Mouse (Mus musculus) liver, embryonic 14.5 days (tissue): ENCODE results near the gene Galr2.

Experiments used
- CTCF ChIP-seq: IDR thresholded peaks from 2 replicates; pipeline ENCODE4 v1.5.1; 2016; ENCODE audit warnings: antibody characterized with exemption, low read depth, control low read depth
- EP300 ChIP-seq: IDR thresholded peaks from 2 replicates; pipeline ENCODE4 v1.6.1; 2016; ENCODE audit warnings: antibody characterized with exemption, low read depth

- TF ChIP-seq CTCF, result no peak
- no peak for TF ChIP-seq EP300
Measured at GRCm38 (mm10) chr11:116298621-116299020, 17.9 kb downstream of the Galr2 start.
